Mouse (Mus musculus) embryonic facial prominence, embryonic 11.5 days (tissue): ENCODE results near the gene Sik3. TPM values are rescaled to one million over a fixed set of nuclear protein-coding genes. Genes with fewer than 3 reads are reported as not detected.

Experiments used
- ATAC-seq: fragments of 200-750 bp; cut with Nextera tagmentation; replicated peaks from 2 replicates; pipeline ENCODE4 v1.8.0; 2017; ENCODE audit warnings: low read depth; ENCODE audit not compliant: insufficient number of reproducible peaks, low FRiP score, low TSS enrichment
- DNase-seq: peaks from one replicate; pipeline ENCODE4 v3.0.0-alpha.2; 2015; ENCODE audit warnings: low spot score
- H3K27ac ChIP-seq: fragments of 300-500 bp; sonication (generic); replicated peaks from 2 replicates; pipeline ENCODE4 v1.5.1; 2014; ENCODE audit warnings: mild to moderate bottlenecking, low read depth, low read length, control low read depth
- H3K27me3 ChIP-seq: fragments of 300-500 bp; sonication (generic); 2 replicates; pipeline ENCODE4 v1.6.1; 2014; ENCODE audit warnings: mild to moderate bottlenecking, low read length, moderate library complexity, mixed read lengths; ENCODE audit not compliant: control insufficient read depth, insufficient read depth
- H3K36me3 ChIP-seq: fragments of 300-500 bp; sonication (generic); replicated peaks from 2 replicates; pipeline ENCODE4 v1.6.1; 2014; ENCODE audit warnings: low read depth, mild to moderate bottlenecking, low read length, moderate library complexity, mixed read lengths; ENCODE audit not compliant: control insufficient read depth, insufficient read depth
- H3K4me1 ChIP-seq: fragments of 300-500 bp; sonication (generic); 2 replicates; pipeline ENCODE4 v1.6.1; 2014; ENCODE audit warnings: low read length, mixed read lengths; ENCODE audit not compliant: control insufficient read depth, insufficient read depth
- H3K4me2 ChIP-seq: fragments of 300-500 bp; sonication (generic); 2 replicates; pipeline ENCODE4 v1.6.1; 2014; ENCODE audit warnings: low read depth, mild to moderate bottlenecking, control low read depth, low read length, moderate library complexity
- H3K4me3 ChIP-seq: fragments of 300-500 bp; sonication (generic); 2 replicates; pipeline ENCODE4 v1.5.1; 2014; ENCODE audit warnings: low read depth, low read length, control low read depth
- H3K9ac ChIP-seq: fragments of 300-500 bp; sonication (generic); replicated peaks from 2 replicates; pipeline ENCODE4 v1.6.1; 2014; ENCODE audit warnings: mild to moderate bottlenecking, control low read depth, low read length
- H3K9me3 ChIP-seq: fragments of 300-500 bp; sonication (generic); replicated peaks from 2 replicates; pipeline ENCODE4 v1.6.1; 2016; ENCODE audit warnings: mild to moderate bottlenecking, low read length, inconsistent platforms, mixed read lengths; ENCODE audit not compliant: control insufficient read depth
- WGBS: fragments of 180-500 bp; shearing (Covaris S2); extraction: QIAGEN DNeasy Blood & Tissue Kit; methylation state at CpG from one replicate; pipeline ENCODE4 v1.1.7; 2014; 5-methylcytosine and 5-hydroxymethylcytosine counted together
- polyA plus RNA-seq: library from polyadenylated mRNA; unstranded; fragments of >200 nt; fragmentation: Nextera tagmentation; extraction: Ambion mirVana; gene quantifications from 2 replicates; pipeline ENCODE4 v1.2.1, GENCODE M21; 2014

The Sik3 gene
- 6.9 and 8.2 TPM in 2 replicates for polyA plus RNA-seq

- Histone ChIP-seq H3K9me3 (no peaks in the 10 kb centered on the region), H3K9ac (peak within 1 kb of the TSS; percentile 94), H3K4me3 (peak within 1 kb of the TSS; percentile 90), H3K27me3 (no peaks in the 10 kb centered on the region), H3K4me2 (peak within 1 kb of the TSS; percentile 81), H3K27ac (peak within 1 kb of the TSS; percentile 86), H3K36me3 (no peaks in the 10 kb centered on the region), H3K4me1 (peaks cover 3% of the 10 kb centered on the region; the same call in 1 of the 2 replicates)
- DNase-seq (peak; percentile 96), ATAC-seq (peak; percentile 84)
- WGBS = 3% methylated on average over 69 of the region's 78 CpGs
Observed at GRCm38 (mm10) chr9:46012091-46013008, at the start of gene Sik3, which contains the start of gene Pafah1b2. Gene Sik3, plus strand, starts transcription at chr9:46012820. Gene Pafah1b2, minus strand, starts transcription at chr9:46012690.

GRCm38 (mm10) chr9:45963577-45963976 lies 49.0 kb upstream of the Sik3 start:
- Histone ChIP-seq H3K4me2 (no peak overlapping the region), H3K9ac (no peak overlapping the region), H3K9me3 (no peaks in the 10 kb centered on the region), H3K4me1 (no peaks in the 10 kb centered on the region), H3K36me3 (no peaks in the 10 kb centered on the region; the same call in none of the 2 replicates), H3K4me3 (no peak overlapping the region), H3K27ac (no peak overlapping the region), H3K27me3 (no peaks in the 10 kb centered on the region)
- DNase-seq (no peak), ATAC-seq (no peak)
- WGBS = 92% methylated on average over 6 of the region's 6 CpGs

GRCm38 (mm10) chr9:45976884-45977283 lies 35.7 kb upstream of the Sik3 start:
- H3K9me3 ChIP-seq = no peaks in the 10 kb centered on the region
- H3K36me3 ChIP-seq = peaks cover 10% of the 10 kb centered on the region
- H3K4me2 ChIP-seq = no peak overlapping the region
- ATAC-seq = no peak
- DNase-seq = no peak
- H3K4me1 ChIP-seq = no peaks in the 10 kb centered on the region
- H3K9ac ChIP-seq = no peak overlapping the region
- H3K4me3 ChIP-seq = no peak overlapping the region
- H3K27ac ChIP-seq = no peak overlapping the region
- 95% methylated on average over 2 of the region's 2 CpGs for WGBS
- H3K27me3 ChIP-seq = no peaks in the 10 kb centered on the region

GRCm38 (mm10) chr9:45979778-45980177 lies 32.8 kb upstream of the Sik3 start:
- WGBS = 97% methylated on average over 2 of the region's 2 CpGs
- ATAC-seq = no peak

GRCm38 (mm10) chr9:45980611-45981010 lies 32.0 kb upstream of the Sik3 start:
- no peak for DNase-seq
- H3K4me2 ChIP-seq = no peak overlapping the region
- no peaks in the 10 kb centered on the region for H3K27me3 ChIP-seq
- no peaks in the 10 kb centered on the region; the same call in 1 of the 2 replicates for H3K36me3 ChIP-seq
- WGBS = 90% methylated on average over 1 of the region's 1 CpGs
- no peaks in the 10 kb centered on the region; the same call in 1 of the 2 replicates for H3K4me1 ChIP-seq
- H3K9me3 ChIP-seq = no peaks in the 10 kb centered on the region
- no peak overlapping the region for H3K4me3 ChIP-seq
- no peak overlapping the region for H3K9ac ChIP-seq
- ATAC-seq = no peak
- no peak overlapping the region for H3K27ac ChIP-seq

More at GRCm38 (mm10) chr9:45979778-45980177, 32.8 kb upstream of the Sik3 start:
- no peak overlapping the region for H3K9ac ChIP-seq
- H3K9me3 ChIP-seq = no peaks in the 10 kb centered on the region
- no peaks in the 10 kb centered on the region for H3K27me3 ChIP-seq
- H3K36me3 ChIP-seq = peaks cover under 1% of the 10 kb centered on the region
- H3K4me3 ChIP-seq = no peak overlapping the region
- no peak overlapping the region for H3K27ac ChIP-seq
- no peak overlapping the region for H3K4me2 ChIP-seq
- DNase-seq = no peak
- no peaks in the 10 kb centered on the region; the same call in 1 of the 2 replicates for H3K4me1 ChIP-seq

GRCm38 (mm10) chr9:45981331-45981730 lies 31.3 kb upstream of the Sik3 start:
- no peak for DNase-seq
- H3K4me2 ChIP-seq = no peak overlapping the region
- ATAC-seq = no peak
- H3K27ac ChIP-seq = no peak overlapping the region
- no peaks in the 10 kb centered on the region; the same call in 1 of the 2 replicates for H3K36me3 ChIP-seq
- H3K4me3 ChIP-seq = no peak overlapping the region
- no peaks in the 10 kb centered on the region; the same call in 1 of the 2 replicates for H3K4me1 ChIP-seq
- no peak overlapping the region for H3K9ac ChIP-seq
- H3K27me3 ChIP-seq = no peaks in the 10 kb centered on the region
- no peaks in the 10 kb centered on the region for H3K9me3 ChIP-seq

- no peaks in the 10 kb centered on the region for H3K9me3 ChIP-seq
- no peaks in the 10 kb centered on the region; the same call in 1 of the 2 replicates for H3K4me1 ChIP-seq
- H3K9ac ChIP-seq = peak overlapping the region; percentile 100
- ATAC-seq = no peak
- H3K4me3 ChIP-seq = peak overlapping the region; percentile 99
- no peaks in the 10 kb centered on the region for H3K36me3 ChIP-seq
- H3K27ac ChIP-seq = peak overlapping the region; percentile 90
- DNase-seq = peak; percentile 29
- WGBS = 2% methylated on average over 23 of the region's 23 CpGs
- peak overlapping the region; percentile 88 for H3K4me2 ChIP-seq
- H3K27me3 ChIP-seq = no peaks in the 10 kb centered on the region
Observed at GRCm38 (mm10) chr9:45983676-45984408, 28.8 kb upstream of the Sik3 start.
